Mouse (Mus musculus): ENCODE results near the gene Olfr370.
"Not testable (repeated sequence)": the region's sequence is repeated elsewhere in the genome, so short reads cannot be mapped to it uniquely, and the experiment has no call there.

Olfr370 gene

DNA sequence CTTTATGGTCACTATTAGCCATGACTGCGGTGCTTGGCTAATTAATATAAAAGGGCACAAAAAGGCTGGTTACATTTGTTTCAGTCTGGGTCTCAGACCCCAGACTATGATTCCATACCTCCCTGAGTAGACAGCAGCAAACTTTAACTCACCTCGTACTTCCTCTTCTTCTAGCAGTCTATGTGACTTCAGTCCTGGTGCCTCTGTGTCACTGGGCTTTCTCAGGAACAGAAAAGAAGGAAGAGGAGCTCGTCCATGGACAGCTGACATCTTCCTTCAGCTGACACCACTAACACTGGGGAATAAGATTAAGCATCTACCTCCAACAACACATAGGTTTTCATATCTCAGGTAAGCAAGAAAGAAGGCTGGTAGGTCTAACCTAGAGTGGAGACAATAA is at the start of gene Olfr370:
Gene Olfr370 (plus strand): TSS at position 45 of the 400 bp plus-strand sequence.
- no peak for DNase-seq (ENCODE audit: low spot score in 2 of 2)

DNA sequence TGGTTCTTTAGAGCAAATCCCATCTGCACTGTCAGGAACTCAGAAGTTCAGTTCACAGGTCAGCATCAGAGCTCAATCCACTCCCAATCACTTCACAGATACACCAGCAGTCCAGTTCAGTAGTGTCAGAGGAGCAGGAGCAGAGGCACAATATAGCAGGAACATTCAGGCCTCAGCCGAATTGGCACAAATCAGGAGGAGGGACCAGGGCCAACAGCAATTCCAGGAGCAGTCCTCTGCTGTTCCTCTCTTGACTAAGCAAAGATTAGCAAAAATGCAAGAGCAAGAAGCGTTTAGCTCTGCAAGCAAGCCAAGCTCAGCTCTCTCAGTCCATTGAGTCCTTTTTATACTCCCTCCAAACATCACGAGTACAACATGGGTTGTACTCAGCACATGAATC is 23.9 kb upstream of the Olfr370 start:
- no peak for DNase-seq (ENCODE audit: low spot score in 2 of 2)

DNA sequence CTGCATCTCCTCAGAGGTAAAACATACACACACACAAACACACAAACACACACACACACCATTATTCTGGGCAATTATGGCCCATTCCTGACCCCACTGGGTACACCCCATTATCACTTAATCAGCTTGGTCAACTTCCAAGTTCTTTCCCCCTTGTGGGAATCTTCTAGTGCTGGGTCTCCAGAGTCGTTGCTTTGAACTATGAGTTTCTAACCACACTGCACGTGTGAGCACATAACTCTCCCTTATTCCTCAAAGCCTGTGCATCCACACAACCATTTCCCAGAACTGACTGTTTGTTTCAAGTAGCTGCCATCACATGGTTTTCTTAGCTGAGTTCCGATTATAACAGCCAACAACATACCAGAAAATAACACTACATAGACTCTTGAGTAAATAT is 15.1 kb upstream of the Olfr370 start:
- no peak for DNase-seq (ENCODE audit: low spot score in 2 of 2)

DNA sequence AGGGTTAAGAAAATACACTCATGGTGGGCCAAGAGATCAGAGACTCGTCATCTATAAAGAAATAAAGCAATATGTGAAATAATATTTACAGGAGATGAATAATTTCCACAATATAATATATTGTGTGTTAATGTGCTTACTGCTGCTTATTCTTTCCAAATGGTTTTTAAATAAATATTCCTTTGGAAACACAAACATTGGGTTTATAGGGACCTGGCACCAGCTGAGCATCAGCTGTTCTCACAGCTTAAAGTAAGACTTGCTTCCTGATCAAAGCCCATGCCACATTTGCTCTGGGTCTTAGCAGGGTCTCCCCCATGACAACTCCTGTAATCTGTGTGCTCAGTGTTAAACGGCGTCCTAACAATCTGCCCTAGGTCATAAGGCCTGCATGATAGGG is 14.7 kb upstream of the Olfr370 start:
- not testable (repeated sequence) for DNase-seq (ENCODE audit: low spot score in 2 of 2)

DNA sequence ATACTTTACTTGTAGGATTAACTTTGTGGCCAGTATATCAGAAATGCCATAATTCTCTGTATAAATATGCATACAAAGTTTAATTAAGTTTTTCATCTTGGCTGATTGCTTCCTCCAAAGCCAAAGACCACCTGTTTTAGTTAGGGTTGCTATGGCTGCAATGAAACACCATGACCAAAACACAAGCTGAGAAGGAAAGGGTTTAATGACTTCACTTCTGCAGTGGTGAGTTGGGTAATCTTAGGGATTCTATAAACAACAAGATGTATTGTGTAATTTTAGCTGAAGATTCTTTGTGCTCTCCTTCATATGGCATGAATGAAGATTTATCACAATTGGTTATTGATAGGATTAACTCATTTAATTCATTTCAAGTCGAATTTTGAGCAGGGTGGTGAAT is 14.3 kb upstream of the Olfr370 start:
- DNase-seq (ENCODE audit: low spot score in 2 of 2) = no peak

DNA sequence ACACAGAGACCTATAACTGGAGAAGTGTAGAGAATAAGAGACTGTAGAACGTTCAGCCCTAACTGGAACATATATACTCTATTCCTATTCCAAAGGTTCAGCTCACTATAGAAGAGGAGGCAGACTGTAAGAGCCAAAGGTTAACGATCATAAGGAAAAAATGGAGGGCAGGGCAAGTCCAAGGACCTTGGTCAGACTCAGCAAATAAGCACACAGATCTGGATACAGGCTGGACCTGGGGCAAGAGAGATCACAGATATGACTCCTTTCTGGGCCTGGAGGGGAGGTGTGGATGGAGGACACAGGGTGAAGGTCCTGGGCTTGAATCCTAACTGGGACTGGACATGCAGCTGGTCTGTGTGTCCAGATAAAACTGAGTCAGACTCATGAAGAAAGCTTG is 778 bp upstream of the Olfr370 start:
- no peak for DNase-seq (ENCODE audit: low spot score in 2 of 2)

DNA sequence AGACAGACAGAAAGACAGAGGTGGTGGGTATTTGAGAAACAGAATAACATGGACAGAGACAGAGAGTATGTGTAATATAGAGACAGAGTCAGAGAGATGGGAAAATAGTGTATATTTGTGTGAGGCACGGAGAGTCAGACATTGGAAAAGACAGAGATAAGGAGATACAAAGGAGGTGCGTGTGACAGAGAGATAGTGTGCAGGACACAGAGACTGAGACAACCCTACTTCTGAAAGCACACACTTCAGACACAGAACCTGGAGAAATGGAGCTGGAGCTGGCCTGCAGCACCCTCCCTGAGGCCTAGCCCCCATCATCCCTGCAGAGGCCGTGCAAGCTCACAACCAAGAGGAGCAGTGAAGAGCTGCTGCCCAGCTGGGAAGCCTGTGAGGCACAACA is 27.1 kb downstream of the Olfr370 start:
- DNase-seq (ENCODE audit: low spot score in 2 of 2) = no peak

DNA sequence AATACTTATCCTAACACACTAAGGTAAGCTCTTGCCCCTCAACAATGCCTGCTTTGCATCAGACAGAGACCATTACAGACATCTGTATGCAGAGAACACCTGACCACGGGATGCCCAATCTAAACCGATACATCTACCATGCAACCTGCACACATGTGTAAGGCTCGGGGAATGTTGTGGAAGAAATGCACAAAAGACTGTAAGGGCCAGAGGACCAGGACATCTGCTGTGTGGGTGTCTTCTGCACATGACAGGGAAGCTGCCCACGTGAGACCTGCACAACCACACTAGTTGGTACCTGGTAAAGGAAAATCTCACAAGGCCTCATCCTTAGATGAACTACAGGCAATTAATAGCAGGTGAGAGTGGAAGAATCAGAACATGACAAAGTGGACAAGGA is 27.7 kb downstream of the Olfr370 start:
- DNase-seq (ENCODE audit: low spot score in 2 of 2) = no peak

DNA sequence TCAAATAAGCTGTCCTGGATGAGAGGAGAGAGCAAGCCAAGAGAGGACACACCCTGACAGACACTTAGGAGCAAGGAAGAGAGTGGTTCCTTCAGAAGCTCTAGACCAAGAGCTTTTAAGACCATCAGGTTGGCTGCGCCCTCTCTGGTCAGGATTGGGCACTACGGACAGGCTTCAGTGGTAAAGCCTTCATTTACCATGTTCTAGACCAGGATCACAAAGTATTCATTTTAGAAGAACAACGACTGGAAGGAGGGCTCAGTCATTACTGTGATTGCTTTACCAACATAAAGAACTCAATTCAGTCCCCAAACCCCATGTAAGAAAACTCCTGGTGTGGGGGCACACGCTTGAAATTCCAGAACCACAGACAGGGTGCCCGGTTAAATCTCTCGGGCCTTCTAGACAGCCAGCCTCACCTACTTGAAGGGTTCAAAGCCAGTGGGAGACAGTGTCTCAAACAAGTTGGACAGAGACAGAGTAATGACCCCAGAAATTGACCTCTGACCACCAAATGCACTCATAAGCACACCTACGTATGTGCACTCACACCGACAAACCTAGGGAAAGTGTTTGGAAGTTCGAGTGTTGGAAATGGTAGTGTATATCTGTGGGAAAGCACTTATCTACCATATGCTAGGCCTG is 30.3 kb downstream of the Olfr370 start:
- DNase-seq (ENCODE audit: low spot score in 2 of 2) = peak in 1 of 2 experiments; percentile 4

DNA sequence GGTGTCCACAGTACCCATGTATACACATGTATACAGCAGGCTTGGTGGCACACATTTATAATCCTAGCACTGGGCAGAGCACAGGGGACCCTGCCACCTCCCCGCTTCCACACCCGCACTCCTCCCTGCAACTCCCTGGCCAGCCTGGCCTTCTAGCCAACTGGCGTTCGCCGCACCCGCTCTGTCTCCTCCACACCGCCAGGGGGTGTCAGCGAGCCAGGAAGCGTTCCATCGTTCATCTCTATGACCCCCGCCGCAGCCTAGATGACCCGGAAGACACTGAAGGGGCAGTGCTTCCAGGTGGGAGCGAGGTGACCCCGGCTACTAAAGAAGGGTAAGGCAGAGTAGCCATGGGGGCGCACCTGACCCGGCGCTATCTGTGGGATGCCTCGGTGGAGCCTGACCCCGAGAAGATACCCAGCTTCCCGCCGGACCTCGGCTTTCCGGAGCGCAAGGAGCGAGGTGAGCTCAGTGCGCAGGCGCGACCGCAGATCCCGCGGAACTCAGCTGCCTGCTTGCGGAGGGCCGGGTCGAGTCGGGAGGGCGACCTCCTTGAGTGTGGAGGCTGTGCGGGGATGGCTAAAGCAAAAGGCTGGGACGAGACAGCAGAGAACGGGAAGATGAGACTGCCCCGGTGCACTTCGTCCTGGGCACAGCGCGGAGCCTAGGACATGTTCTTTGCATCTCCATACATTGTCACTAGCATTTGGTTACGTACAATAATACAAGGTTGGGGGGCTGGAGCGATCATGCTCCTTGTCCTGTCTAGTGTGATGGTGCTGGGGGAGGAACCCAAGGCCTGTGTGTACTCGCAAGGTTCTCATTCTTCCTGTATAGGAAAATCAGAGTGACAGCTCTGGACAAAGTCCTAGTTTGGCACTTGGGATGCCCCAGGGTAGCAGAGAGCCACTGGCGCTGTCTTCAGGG is 31.2 kb downstream of the Olfr370 start, which contains the start of gene Ndufb7:
Gene Ndufb7 (plus strand): TSS at position 203 of the 927 bp plus-strand sequence.
- peak; percentile 92 to 96 for DNase-seq (ENCODE audit: low spot score in 2 of 2)

DNA sequence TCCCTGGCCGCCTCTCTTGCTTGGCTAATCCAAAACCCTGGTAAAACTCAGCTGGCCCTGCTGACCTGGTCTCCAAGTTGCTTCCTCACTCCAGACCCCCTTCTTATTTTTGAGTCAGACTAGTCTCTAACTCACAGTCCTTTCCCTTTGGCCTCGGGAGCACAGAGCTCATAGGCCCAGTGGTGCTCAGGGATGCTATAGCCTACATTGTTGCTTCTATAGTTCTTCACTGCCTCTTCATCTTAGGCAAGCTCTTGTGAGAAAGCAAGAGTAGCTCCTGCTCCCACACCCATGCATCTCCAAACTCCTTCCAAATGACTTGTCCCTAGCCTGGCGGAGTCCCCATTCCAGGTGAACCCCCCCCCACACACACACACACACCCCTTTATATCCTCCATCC is 32.1 kb downstream of the Olfr370 start:
- peak in 1 of 2 experiments; percentile 2 for DNase-seq (ENCODE audit: low spot score in 2 of 2)

DNA sequence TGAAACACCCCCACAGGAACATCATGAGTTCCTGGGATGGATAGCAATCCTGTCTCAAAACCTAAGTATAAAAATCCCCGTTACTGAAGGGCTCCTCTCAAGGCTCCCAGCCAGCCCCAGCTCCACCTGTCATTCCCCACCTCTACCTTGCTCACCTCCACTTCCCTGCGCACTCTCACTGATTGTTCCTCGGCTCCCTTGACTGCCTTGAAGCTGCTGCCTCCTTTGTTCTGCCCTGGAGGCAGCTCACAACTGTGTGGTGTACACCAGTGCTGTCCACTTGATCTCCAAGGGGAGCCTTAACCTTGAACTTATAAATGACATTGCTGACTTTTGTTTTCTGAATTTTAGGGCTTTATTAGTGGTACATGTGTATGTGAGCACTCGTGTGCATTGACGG is 32.5 kb downstream of the Olfr370 start:
- DNase-seq (ENCODE audit: low spot score in 2 of 2) = no peak

DNA sequence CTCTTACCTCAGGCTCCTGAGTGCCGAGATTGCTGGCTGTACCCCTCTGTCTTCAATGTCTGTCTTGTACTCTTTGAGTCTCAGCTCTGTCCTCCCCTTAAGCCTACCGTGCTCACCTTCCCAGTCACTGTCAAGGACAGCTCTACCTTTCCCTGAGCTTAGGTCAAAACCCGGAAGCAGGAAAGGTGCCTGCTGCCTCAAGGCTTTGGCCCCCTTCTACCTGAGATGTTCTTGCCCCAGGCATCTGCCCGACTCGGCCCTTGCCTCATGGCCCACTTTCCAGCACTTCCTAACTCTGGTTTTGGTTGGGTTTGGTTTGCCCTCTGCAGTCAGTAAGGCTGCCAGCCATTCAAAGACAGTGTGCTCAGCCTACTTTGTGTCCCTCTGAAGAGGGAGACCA is 33.2 kb downstream of the Olfr370 start:
- no peak for DNase-seq (ENCODE audit: low spot score in 2 of 2)

DNA sequence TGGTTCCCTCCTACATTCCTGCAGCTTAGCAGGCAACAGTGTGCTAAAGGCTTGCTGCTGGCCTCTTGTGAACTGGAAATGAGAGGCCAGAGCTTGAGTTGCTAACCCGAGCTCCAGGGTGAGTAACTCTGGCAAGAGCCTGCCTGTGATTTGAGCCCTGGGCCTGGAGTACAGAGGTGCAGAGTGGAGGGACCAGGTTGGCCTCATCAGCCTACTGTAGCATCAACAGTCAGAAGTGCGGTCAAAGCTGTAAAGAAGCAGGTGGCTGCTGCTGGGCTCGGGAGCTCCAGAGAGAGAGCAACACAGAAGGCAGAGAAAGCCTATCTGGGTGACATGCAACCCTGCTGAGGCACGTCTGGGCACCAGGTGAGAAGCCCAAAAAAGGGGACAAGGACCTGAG is 33.6 kb downstream of the Olfr370 start:
- no peak for DNase-seq (ENCODE audit: low spot score in 2 of 2)

DNA sequence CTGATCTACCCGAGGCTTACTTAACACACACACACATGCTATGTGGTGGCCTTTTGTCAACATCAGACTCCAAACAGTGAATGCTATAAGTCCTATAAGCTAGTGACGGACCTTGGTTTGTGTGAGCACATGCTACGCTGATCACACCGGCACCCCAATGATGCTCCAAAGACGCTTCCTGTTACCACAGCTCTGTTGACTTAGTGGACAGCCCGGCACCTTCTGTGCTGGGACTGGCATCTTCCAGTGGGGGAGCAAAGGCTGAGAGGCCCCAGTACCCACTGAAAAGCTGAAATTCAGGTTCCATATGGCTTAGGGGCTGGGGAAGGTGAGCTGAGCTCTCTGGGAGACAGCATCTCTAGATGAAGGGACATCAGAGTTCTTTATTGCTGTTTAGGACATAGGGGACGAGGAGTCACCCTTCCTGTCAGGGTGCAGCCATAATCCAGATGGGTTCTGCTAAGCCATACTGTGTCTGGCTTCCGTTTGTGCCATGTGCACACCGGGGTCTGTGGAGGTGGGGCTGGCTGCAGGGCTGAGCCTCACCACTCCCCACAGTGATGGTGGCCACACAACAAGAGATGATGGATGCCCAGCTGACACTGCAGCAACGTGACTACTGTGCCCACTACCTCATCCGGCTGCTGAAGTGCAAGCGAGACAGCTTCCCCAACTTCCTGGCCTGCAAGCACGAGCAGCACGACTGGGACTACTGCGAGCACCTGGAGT is 34.9 kb downstream of the Olfr370 start:
- no peak for DNase-seq (ENCODE audit: low spot score in 2 of 2)

DNA sequence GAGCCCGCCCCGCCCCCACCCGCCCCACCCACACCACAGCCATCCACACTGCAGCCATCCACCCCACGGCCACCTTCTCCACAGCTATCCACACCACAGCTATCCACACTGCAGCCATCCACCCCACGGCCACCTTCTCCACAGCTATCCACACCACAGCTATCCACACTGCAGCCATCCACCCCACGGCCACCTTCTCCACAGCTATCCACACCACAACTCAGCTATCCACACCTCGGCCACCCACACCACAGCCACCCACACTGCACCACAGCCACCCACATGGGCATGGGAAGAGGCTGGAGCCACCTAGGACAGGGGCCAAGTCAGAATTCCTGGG is 35.4 kb downstream of the Olfr370 start:
- DNase-seq (ENCODE audit: low spot score in 2 of 2) = not testable (repeated sequence)

DNA sequence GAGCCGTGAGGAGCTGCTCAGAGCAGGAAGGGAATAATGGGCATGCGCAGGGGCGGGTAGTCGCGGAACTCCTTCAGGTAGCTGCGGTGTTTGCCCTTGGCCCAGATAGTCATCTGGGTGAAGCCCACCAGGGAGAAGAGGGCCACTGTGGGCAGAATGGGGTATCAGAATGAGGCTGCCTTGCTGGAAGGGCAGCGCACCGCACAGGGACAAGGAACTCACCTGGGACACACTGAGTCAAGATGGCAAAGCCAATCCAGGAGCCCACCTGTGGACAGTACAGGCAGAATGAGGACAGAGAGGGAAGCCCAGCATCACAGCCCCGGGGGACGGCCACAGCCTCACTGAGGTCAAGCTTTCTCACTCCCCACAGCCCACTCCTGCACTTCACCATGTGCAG is 36.2 kb downstream of the Olfr370 start:
- no peak for DNase-seq (ENCODE audit: low spot score in 2 of 2)

DNA sequence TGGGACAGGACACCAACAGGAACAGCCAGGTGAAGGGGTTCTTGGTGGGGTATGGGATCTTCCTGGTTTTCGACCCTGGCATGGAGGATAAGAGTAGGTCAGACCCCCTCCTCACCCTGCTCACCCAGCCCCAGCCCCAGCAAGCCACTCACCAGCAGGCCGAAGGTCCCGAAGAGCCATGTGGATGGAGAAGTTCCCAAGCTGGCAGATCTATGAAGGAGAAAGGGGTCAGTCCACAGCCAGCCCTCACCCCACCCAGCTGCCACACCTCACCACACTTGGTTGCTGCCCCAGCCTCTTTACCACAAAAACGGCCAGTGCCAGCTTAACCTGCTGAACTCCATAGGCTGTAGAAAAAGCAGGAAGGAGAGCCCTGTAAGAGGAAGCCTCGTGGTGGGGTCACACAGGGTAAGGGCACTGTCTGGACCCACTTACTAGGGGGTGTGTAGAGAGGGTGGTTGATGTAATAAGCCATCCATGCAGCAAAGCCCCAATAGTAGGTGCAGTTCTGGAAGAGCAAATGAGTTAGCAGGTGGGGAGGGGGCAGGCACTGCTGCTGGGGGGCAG is 36.7 kb downstream of the Olfr370 start:
- DNase-seq (ENCODE audit: low spot score in 2 of 2) = no peak

DNA sequence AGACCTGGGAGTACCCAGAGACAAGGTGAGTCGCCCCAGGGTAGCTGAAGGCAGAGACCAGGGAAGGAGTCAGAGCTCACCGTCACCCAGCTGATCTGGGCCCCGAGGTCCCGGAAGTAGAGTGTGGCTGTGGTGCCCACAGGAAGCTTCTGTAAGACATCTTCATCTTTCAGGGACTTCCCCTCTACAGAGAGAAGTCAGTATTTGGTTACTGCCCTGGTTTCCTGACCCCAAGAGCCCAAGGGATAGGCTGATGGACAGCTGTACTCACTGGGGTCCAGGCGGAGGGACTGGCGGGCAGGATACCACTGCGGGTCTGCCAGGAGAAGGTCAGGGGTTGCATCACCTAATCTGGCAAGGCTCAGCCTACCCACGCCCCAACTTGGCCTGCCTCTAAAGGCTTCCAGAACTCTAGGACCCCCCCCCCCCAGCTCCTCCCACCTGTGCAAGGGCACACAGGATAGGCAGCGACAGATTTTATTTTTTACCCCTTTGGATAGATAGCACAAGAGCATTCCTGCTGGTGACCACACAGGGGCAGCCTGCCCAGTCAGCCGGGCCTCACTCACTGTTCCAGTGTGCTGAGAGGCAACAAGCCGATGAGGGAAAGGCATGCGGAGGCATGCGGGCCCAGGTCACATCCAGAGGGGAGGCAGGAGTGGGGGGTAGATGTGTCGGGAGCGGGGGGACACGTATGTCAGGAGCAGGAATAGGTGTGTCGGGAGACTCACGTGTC is 37.7 kb downstream of the Olfr370 start:
- DNase-seq (ENCODE audit: low spot score in 2 of 2) = peak; percentile 58 to 69

DNA sequence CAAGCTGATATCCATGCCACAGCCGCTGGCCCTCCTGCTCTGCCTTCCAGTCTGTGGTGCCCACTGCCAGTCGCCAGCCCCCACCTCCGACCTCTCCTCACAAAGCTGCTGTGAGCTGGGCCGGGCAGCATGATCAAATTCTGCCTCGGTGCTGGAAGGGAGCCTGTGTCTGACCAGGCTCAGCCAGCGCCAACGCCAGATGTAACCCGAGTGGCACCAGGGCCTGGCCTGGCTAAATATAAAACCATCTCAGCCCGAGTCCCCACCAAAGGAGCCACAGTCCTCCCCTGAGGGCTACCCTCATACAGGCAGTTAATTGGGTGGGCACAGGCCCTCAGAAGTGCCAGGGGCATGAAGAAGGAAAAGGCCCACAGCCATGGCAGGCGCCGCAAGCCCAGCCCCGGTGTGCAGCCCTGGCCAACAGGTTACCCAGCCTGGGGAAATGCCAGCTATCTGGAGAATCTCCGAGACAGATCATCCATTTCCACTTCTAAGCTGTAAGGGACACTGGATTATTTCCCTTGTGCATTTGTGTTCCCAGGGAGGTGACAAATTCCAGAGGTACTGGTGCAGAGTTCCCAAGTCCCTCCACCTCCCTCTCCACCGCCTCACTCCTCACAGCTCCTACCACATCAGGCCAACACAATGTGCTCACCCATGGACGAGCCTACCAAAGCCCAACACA is 39.2 kb downstream of the Olfr370 start:
- DNase-seq (ENCODE audit: low spot score in 2 of 2) = peak in 1 of 2 experiments; percentile 42

Data from heart, adult 9 months (tissue).